Mouse (Mus musculus) testis, postnatal 10 days (tissue): ENCODE data around the gene Il18bp.

Experiments used
- DNase-seq: peaks from one replicate; pipeline ENCODE4 v3.0.0; 2021; ENCODE audit warnings: low spot score

The Il18bp gene

GRCm38 (mm10) chr7:102000921-102001630, 17.4 kb downstream of the Il18bp start:
- DNase-seq = peak; percentile 60

GRCm38 (mm10) chr7:102000296-102000695, 18.2 kb downstream of the Il18bp start:
- DNase-seq = no peak

DNA sequence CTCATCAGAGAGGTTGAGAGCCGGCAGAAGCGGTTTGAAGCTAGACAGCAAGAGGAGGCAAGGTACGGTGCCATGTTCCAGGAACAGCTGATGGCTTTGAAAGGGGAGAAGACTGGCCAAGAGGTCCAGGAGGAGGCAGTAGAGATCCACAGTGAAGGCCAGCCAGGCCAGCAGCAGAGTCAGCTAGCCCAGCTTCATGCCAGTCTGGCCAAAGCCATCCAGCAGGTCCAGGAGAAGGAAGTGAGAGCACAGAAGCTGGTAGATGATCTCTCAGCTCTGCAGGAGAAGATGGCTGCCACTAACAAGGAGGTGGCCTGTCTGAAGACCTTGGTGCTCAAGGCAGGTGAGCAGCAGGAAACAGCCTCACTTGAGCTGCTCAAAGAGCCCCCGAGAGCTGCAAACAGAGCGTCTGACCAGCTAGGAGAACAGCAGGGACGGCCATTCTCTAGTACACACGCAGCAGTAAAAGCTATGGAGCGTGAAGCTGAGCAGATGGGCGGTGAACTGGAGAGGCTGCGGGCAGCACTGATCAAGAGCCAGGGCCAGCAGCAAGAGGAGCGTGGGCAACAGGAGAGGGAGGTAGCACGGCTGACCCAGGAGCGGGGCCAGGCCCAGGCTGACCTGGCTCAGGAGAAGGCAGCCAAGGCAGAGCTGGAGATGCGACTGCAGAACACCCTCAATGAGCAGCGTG, 18.9 kb downstream of the Il18bp start:
- no peak for DNase-seq

GRCm38 (mm10) chr7:101998194-101998927, 20.1 kb downstream of the Il18bp start:
- peak; percentile 93 for DNase-seq

- no peak for DNase-seq
Observed at GRCm38 (mm10) chr7:101994241-101994640, 24.2 kb downstream of the Il18bp start.

DNA sequence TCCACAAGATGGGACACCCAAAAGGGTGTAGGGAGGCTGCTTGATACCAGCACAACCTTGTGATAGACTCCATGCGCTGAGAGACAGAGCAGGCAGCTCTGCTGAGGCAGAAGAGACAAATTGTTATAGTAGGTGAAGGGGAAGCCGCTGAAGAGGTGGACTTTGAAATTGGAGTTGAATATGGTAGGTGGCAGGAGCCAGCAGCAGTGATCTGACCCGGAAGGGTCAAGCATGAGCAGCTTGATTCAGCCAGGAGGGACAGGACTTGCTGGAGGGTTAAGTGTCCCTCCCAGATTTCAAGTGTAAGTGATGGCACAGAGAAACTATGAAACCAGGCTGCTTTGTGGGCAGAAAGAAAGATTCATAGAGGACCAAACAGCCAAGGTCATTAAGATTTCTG, 33.4 kb downstream of the Il18bp start:
- DNase-seq = no peak

- no peak for DNase-seq
Observed at GRCm38 (mm10) chr7:101982735-101983134, 35.8 kb downstream of the Il18bp start.

GRCm38 (mm10) chr7:101974505-101974904, 44.0 kb downstream of the Il18bp start:
- DNase-seq = peak; percentile 53

DNA sequence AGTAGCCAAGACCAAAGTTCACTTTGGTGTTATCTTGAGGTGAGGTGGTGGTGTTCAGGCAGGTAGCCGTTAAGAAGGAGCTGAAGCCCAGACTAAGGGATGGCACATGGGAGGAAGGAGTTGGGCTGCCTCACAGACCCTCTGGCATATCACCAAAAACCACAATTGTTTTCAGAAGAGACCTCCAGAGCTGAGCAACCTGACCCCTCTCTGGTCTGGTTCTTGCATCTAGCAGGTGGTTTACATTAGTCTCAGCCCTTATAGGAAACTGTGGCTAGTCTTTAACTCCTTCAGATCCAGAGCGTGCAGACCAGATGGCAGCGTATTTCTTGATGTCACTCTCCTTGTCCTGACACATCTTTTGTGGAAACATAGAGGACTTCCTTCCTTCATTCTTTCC, 44.8 kb downstream of the Il18bp start:
- DNase-seq = no peak

- no peak for DNase-seq
Observed at GRCm38 (mm10) chr7:101971721-101972120, 46.8 kb downstream of the Il18bp start.

DNA sequence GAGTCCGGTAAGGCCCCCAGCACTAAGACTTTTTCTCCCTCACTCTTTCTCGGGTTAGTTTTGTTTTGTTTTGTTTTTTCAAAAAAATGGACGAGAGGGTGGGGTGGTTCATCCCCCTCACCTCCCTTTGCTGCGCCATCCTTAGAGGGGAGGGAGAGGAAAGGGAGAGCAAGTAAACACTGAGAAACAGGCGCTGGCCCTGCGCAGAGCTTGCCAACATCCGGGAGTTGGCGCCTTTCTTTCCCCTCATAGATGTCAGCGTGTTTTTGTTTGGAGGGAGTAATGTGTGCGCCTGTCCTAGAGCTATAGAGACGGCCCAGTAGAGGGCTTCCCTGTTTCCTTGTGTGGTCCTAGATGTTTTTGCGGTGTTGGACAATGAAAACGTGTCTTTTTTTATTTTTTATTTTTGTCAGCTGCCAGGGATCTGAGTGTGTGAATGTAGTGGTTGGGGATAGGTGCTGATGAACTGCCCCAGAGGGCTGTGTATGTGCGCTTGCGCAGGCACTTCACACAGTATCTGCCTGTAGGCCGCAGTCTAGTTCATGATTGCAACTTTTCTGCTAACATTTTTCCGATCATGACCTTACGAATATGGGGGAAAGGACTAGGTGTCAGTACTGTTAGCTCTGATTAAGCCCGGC, 47.5 kb downstream of the Il18bp start:
- DNase-seq = peak; percentile 77

GRCm38 (mm10) chr7:101970429-101970775, 48.1 kb downstream of the Il18bp start:
- DNase-seq = peak; percentile 93

GRCm38 (mm10) chr7:101969694-101970428, 48.6 kb downstream of the Il18bp start:
- DNase-seq = peak; percentile 90

GRCm38 (mm10) chr7:101968751-101969150, 49.7 kb downstream of the Il18bp start:
- DNase-seq = no peak

GRCm38 (mm10) chr7:101967256-101967655, 51.2 kb downstream of the Il18bp start:
- no peak for DNase-seq

DNA sequence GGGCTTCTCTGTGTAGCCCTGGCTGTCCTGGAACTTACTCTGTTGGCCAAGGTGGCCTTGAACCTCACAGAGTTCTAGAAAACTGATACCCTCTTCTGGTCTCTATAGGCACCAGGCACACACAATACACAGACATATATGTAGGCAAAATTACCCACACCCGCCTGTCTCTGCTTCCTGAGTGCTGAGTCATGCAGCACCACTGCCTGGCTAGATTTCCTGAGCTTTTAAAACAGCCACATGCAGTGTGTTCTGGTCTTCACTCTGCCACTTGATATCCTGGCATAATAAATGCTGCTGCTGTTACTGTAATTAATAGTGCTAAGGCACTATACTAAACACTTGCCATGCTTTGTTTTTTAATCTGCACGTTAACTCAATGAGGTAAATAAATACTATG, 52.9 kb downstream of the Il18bp start:
- DNase-seq = no peak
